Mouse (Mus musculus): ENCODE results near the gene A1cf.

Gene A1cf

DNA sequence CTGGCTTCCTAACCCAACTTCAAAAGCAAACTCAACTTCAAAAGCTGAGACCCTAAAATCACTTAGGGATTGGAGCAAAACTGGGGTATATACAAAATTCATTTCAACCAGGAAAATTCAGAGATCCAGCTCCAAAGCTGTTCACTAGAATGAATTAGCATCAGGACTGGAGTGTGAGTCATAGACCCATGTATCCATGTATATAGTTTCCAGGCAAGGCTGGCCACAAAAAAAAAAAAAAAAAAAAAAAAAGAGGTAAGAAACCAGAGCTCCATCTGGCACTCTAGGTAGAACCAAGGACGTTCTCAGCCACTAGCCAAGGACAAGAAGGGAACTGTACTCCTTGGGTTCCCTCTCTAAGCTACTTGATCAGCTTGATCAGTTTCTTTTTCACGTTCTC lies 85.2 kb downstream of the A1cf start:
- no peak for DNase-seq (ENCODE audit: low spot score)

DNA sequence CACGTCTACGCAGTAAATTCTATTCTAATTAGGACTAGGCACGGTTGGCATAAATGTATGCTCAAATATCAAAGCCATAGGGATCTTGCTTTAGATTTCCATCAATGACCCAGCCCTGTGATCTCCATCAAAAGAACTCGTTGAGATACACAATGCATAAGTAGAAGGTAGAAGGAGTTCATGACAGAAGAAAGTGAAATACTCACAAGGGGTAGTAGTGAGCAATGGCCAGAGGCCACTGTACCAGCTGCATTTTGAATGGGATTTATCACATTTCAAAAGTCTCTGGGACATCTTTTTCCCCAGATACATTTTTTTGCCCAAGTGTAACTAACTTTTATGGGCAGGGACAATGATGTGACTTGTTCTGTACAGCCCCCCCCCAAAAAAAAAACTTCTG lies 85.7 kb downstream of the A1cf start:
- DNase-seq (ENCODE audit: low spot score): no peak

DNA sequence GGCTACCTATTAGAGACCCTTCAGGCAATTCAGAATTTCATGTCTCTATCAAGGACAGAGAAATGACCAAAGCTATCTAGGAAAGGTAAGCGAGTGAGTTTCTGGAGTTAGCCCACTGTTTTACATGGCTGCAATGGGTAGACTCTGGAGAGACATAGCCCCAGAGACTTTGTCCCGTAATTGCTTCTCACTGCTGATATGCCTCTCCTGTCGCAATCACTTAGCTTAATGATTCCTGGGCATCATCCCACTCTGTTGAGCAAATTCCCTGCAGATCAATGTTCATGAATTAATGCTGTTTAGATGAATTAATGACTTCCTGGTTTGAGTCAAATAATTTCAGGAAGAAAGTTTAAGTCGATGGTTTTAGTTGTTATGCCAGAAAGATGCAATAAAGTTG lies 86.1 kb downstream of the A1cf start:
- no peak for DNase-seq (ENCODE audit: low spot score)

DNA sequence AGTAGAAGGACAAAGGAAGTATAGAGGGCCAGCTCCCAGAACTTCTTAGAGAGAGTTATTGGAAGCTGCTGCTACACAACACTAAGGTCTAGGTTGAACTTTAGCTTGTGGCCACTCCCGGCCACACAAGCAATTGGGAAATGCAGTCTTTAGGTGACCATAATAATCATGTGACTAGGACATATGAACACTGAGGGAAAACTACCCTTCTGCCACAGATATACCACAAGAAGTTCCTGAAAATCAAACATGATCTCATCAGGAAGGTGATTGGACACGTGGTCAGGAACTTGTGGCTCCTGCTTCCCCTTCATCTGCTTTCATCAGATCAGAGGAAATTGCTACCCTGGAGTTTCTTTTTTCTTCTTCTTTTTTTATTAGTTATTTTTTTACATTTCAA lies 87.8 kb downstream of the A1cf start:
- no peak for DNase-seq (ENCODE audit: low spot score)

DNA sequence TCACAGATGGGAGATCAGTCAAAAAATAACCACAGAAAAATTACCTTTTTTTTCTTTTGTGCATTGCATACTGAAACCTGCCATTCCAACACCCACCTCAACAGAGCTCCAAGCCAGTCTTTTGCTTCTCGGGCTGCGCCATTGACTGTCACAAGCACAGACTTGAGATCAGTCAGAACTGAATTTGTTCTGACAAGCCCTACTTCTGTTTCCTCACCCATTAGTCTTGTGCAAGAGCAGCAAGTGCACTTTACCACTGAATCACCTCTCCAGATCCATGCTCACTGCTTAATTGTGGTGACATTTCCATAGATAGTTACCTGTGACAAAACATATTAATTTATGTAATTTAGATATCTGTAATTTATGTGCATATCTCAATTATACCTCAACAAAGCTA lies 91.9 kb downstream of the A1cf start:
- no peak for DNase-seq (ENCODE audit: low spot score)

DNA sequence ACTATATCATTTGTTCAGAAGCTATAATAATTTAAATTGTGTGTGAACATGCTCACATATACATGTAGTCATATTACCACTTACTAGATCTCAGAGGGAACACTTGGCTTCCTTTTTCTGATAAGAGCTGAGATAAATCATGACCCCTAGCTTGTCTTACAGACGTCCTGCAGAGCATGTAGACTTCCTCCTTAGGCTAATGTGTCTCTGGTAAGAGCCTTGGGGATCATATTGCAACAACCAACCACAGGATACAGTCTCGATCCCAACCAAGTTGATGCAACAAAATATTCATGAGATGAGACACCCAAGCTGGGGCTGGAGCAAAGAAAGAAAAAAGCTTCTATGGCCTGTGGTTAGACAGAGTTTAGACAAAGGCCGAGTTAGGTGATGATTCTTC lies 94.6 kb downstream of the A1cf start:
- DNase-seq (ENCODE audit: low spot score): no peak

DNA sequence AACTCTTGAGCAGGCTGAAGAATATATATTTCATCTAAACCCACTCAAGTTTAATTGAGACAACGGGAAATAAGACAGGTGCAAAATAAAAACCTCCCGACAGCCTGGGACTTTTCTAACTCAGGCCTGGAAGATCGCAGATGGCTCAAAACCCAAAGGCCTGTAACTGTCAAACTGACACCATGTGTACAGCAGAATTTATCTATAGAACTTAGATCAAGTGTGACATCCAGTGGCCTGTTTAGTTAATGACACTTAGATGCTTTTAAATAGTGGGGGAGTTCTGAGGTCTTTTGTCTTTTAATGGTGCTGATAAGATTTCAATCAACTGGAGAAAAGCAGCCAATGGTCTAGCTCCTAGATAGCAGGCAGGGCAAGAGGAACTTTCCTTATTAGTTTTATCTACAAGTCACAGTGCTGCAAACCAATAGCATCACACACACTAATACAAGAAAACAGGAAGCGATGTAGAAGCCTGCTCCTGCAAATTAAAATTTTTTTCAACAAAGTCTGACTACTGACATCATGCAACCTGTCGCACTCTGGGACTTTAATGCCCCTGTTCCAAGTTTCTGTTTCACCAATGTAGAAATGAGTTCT lies 99.5 kb downstream of the A1cf start:
- DNase-seq (ENCODE audit: low spot score): no peak

DNA sequence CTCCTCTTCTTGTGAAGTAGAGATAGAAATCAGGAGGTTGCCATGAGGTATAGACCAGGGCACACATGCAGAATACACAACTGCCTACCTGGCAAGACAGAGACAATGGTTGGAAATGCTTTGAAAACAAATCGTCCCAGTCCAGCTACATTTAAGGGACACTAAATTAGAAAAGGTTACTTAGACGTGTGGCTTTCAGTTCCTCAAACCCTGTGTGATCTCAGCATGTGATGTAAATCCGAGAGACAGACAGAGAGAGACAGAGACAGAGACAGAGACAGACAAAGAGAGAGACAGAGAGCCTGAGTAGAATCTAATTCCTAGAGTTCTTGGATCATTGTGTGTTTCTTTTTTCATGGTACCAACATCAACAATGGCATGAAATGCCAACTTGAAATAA lies 102.8 kb downstream of the A1cf start:
- DNase-seq (ENCODE audit: low spot score): no peak

DNA sequence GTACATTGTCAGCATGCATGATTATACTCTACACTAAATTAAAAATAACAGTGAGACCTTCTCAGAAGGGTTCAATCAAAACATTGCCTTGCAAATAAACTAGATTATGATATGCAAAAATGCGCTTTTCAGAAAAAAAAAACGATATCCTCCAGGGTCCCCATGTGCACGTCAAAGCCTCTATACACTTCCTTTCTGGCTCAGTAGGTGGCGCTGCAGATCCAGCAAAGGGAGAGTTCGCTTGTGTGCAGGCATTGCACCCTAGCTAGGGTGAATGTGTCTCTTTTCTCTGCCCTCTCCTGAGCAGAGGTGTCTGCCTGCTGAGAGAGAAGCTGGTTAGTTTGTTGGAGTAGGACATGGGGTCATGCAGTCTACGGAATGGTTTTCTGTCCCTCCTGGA lies 103.4 kb downstream of the A1cf start:
- peak; percentile 72 for DNase-seq (ENCODE audit: low spot score)

DNA sequence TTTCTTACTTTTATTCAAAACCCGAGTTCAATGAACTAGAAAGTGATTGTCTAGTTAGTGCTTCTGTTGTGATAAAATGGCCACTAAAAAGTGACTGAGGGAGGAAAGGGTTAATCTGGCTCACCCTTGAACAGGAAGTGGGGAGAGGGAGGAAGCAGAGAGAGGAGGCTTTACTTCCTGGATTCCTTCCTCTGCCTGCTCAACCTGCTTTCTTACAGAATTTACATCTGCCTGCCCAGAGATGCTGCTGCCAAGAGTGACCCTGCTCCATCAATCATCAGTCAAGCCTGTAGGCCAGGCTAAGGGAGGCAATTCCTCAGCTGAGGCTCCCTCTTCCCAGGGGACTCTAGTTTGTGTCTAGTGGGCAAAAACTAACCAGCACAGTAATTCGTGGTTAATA lies 107.3 kb downstream of the A1cf start:
- no peak for DNase-seq (ENCODE audit: low spot score)

DNA sequence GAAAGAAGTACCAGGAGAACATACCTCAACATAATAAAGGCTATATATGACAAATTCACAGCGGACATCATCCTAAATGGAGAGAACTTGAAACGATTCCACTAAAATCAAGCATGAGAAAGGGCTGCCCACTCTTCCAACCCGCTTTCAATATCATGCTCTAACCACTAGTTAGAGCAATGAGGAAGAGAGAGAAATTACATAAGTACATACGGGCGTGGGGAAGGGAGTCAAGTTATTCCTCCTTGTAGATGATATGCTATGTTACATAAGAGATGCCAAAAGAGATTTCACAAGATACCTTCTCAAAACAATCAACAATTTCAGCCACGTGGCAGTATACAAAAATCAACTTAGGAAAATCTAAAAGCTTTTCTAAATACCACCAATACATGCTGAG lies 122.5 kb downstream of the A1cf start:
- no peak for DNase-seq (ENCODE audit: low spot score)

DNA sequence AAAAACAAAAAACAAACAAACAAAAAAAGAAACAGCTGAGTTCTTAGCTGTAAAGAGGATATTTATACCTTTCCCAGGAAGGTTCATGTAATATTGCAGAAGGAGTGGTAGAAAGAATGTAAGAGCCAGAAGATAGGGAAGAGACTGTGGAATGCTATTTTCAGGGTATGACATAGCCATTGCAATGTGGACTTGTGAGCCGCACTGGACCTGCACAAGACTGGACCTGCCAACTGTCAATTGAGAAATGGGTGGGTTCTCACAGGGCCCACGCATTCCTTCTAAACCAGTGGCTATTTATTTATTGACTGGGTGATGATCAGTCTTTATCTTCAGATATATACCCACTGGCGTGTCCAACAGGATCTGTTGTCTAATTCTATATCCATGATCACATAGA lies 128.4 kb downstream of the A1cf start:
- no peak for DNase-seq (ENCODE audit: low spot score)

All from ovary, postnatal 36 days (tissue).